Mouse (Mus musculus): Measurements from ENCODE around the gene Mcm2.

Mcm2 gene

DNA sequence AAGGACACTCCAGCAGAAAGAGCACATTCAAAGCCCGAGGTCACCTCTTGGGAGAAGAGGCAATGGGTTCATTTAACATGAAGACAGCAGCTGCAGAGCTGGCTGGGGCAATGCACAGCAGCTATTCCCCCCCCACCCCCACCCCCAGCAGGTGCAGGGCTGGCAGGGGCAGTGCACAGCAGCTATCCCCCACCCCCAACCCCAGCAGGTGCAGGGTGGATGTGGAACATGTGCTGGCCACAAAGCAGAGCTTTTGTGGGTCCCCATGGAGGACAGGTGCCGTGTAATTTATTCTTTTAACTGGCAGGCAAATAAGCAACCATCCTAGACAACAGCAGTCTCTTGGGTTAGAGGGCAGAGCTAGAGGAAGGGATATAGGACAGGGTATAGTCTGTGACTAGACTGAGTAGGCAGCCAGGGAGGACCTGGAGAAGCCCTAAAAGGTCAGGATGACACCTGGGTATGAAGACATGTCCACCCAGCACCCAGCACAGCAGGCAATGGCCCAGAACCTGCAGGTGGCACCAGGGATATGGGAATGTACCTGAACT lies 12.1 kb downstream of the Mcm2 start:
- DNase-seq = peak; percentile 76 to 90

GRCm38 (mm10) chr6:88885644-88886416 lies 12.8 kb downstream of the Mcm2 start:
- DNase-seq = peak; percentile 50 to 60

GRCm38 (mm10) chr6:88884690-88885089 lies 13.9 kb downstream of the Mcm2 start:
- no peak for DNase-seq

- no peak for DNase-seq
These were observed 14.4 kb downstream of the Mcm2 start for GRCm38 (mm10) chr6:88884195-88884594.

GRCm38 (mm10) chr6:88881334-88881733 lies 17.2 kb downstream of the Mcm2 start:
- no peak for DNase-seq

DNA sequence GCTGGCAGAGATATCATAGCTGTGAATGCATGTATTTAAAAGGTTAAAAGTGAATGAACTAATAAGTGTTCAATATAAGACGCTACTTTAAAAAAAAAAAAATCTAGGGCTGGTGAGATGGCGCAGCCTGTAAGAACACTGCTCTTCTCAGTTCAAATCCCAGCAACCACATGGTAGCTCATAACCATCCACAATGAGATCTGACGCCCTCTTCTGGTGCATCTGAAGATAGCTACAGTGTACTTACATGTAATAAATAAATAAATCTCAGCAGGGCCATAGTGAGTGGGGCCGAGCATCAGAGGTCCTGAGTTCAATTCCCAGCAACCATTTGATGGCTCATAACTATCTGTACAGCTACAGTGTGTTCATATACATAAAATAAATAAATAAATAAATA lies 19.1 kb downstream of the Mcm2 start:
- DNase-seq = no peak

DNA sequence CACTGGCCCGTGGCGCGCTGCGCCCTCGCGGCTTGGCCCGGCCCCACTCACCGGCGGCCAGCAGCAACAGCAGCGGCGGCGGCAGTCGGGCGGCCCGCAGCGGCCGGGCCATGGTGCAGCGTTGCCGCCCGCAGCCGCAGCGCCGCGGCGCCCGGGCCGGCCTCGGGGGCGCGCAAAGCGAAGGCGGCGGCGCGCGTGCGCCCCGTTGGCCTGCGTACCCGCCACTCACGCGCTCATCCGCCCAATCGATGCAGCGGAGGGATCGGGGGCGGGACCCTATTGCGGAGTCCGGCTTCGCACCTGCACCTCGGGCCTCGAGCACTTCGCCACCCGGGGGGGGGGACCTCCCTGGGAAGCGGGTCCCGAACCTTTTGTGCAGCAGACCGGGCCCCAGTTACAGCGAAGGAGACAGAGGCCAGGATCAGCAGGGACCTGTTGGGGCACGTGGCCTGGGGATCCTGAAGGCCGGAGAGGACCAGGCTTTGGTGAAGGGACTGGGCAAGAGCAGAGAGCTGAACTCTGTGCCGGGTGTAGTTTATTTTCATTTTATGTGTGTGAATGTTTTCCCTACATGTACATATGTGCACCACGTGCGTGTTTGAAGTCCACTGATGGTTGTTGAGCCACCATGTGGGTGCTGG lies 23.6 kb downstream of the Mcm2 start, which contains the start of gene Podxl2:
Podxl2 (minus strand) TSS at position 177 of the 641 bp plus-strand sequence.
- peak; percentile 74 to 82 for DNase-seq

DNA sequence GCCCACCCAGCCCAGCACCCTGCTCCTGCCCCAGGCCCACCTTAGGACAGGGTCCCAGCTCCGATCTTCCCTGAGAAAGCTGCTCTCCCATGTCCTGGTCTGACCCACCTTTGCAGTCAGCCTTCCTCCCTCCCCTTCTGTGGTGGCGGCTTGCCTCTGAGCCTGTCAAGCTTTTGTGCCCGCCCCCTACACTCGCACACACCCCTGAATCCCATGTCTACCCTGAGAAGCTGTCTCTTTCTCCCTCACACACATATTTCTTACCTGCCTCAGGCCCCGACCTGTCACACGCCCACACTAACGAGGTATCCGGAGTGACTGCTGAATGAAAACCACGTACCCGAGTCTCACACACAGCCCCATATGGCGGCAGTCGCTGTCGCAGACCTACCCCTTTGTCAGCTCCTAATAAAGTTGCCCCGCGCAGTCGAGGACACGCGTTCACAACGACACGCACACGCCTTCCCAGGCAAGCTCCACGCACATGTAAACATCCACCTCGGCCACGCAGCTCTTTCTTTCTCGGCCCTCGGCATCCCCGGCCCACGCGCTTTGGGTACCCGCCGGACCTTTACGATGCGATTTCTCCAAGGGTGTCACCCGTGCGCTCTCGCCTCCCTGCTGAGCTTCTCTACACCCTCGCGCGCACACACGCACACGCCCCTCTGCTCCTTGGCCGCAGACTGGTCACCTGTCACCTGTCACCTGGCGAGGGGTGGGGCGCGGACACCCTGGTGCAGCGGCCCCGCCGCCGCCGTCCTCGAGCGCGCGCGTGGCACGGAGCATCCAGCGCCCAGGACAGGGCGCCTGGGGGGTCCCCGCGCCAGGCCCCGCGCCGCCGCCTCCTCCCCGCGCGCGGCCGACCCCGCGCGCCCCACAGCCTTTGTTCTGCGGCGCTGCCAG lies 24.4 kb downstream of the Mcm2 start:
- DNase-seq = peak in 1 of 2 experiments; percentile 48

- peak; percentile 41 to 64 for DNase-seq
These were observed 25.8 kb downstream of the Mcm2 start for GRCm38 (mm10) chr6:88872811-88873210.

GRCm38 (mm10) chr6:88871546-88871945 lies 27.0 kb downstream of the Mcm2 start:
- no peak for DNase-seq

DNA sequence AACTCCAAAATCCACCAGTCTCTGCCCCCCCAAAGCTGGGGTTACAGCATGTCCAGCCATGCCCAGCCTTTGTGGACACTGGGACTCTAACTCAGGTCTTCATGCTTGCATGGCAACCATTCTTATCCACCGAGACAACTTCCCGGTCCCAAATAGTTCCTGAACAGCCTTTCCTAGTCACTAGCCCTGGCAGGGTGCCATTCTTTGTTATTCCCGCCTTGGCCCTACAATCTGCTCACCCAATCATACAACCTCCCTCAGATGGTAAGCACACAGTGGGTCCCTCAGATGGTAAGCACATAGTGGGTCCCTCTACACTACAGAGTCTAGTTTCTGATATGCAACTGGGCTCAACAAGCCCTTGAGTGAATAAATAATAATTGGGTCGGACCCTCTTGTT lies 28.0 kb downstream of the Mcm2 start:
- no peak for DNase-seq

GRCm38 (mm10) chr6:88869459-88869858 lies 29.1 kb downstream of the Mcm2 start:
- no peak for DNase-seq

GRCm38 (mm10) chr6:88865704-88866103 lies 32.9 kb downstream of the Mcm2 start:
- DNase-seq = no peak

GRCm38 (mm10) chr6:88860914-88861313 lies 37.7 kb downstream of the Mcm2 start:
- DNase-seq = peak in 1 of 2 experiments; percentile 28

DNA sequence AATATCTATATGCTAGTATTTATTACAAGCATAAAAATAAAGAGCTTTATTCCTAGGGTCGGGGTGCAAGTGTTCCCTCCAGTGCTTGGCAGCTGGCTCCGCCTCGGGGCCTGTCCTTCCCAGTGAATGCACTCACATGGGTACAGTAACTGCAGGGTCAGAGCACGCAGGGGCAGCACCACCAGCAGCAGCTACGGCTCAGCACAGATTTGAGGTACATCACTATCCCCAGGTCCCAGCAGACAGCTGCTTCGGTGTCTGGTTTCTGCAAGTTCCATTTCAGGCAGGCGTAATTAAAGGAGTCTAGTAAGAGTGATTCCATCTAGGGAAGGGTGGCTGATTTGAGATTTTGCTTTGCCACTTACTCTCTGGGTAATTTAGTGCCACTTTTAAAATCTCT lies 40.2 kb downstream of the Mcm2 start:
- DNase-seq = no peak

DNA sequence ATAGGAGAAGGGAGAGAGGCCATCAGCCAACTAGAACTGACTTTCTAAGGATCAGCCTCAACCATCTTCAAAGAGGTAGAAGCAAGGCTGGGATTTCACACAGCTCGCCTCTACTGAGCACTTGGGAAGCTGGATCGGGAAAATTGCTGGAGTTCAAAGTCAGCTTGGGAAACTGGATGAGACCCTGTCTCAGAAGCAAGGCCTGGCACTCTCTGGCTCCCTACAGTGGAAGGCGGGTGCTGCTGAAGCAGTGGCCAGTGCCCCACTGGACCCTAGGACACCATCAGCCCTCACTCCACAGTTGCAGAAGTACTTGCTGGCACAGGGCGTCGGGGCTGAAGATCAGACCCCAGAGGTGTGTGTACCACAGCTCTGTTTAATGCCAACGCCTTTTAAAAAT lies 40.8 kb downstream of the Mcm2 start:
- DNase-seq = no peak

DNA sequence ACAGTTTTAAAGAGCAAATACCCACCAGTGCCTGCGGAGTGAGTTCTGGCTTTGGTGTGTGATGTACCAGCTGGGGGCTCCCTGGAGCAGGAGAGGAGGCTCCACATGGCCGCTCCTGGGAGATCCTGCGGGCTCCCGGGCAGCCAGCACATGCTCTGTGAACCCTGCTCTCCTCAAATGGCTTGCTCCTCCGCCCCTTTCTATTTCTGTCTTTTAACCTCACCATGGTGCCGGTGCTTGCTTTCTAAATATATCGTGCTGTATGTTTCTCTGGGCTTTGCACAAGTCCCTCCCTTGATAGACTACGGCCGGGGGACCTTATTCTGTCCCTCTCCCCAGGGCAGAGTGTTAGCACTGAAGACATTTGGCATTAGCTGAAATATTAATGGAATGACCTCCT lies 41.3 kb downstream of the Mcm2 start:
- DNase-seq = no peak

GRCm38 (mm10) chr6:88855636-88856035 lies 42.9 kb downstream of the Mcm2 start:
- DNase-seq = no peak

GRCm38 (mm10) chr6:88854509-88854908 lies 44.1 kb downstream of the Mcm2 start:
- DNase-seq = no peak

DNA sequence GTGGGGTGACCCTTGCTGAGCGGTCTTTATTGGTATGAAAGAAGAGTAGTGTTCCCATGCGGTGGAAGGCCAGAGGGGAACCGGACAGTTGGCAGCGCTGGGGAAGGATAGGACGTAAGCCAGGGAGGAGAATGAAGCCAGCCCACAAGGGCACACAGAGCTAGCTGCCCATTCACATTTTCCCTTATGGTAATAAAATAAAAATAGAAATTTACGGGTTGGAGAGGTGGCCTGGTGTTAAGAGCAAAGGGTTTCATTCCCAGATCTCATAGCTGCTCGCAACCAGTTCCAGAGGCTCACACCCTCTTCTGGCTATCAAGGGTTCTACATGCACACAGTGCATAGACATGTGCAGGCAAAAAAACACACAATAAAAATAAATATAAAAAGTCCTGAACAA lies 48.5 kb downstream of the Mcm2 start:
- DNase-seq = no peak

DNA sequence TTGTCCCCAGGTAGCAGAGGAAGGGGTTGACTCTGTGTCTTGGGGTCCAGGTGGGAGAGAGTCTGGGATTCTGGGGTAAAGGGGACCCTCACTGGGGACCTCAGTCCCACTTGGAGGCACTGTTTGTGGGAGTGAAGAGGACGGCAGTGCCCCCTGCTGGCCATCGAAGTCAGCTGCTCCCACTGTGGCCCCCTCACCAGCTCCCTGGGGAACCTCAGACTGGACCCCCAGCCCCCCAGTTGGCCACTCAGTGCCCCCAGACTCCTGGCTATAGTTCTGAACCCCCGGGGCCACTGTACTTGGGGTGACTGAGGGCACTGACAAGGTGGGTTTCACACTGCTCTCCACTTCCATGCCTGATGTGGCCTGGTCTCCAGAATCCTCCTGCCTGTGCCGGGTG lies 49.3 kb downstream of the Mcm2 start:
- DNase-seq = peak; percentile 46 to 47

GRCm38 (mm10) chr6:88847571-88847970 lies 51.0 kb downstream of the Mcm2 start:
- no peak for DNase-seq
